Mouse (Mus musculus): ENCODE results near the gene Osbpl2.

DNA sequence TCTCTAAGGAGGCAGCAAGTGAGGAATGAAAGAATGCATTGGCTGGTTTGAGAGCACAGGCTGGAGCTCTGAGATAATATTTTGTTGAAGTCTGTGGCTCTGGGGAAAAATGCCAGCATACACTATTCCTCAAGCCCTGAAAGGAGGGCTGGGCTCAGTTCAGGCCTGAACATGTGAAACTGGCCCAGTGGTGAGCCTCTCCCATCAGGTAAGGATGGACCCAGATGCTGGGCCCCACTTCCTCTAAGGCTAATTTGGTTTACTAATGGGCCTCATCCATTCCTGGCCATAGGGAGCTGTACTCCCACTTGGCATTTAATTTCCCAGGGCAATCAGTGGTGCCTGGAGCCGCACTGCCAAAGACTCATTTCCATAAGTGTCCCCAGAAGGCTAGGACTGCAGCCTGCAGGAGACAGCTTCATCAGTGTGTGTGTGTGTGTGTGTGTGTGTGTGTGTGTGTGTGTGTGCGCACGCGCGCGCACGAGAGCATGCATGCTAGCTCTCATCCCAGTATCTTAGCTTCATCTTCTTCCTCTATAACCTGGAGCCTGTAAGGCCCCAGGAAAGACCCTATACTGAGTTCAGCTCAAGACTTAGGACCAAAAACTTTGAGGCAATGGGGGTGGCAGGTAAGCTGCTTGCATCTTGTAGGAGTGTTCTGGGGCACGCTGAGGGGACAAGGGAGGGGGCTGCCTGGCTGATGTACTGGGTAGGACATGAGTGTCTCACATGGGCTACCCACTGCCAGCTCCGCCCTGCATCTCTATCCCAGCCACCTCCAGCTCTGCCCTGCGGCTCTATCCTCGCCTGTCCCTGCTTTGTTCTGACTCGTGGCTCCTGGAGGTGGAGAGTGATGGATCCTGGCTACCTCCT, 86.2 kb downstream of the Osbpl2 start:
- TF ChIP-seq CTCF (IDR thresholded peaks at IDR 0.05; ENCODE audit: borderline replicate concordance, extremely low read depth, insufficient read depth, insufficient read length) (no peak), POLR2A (IDR thresholded peaks at IDR 0.05; ENCODE audit: borderline replicate concordance, extremely low read depth, insufficient read depth, insufficient read length, poor library complexity, severe bottlenecking) (no peak)
